Mouse (Mus musculus) A20 (cell line): Measurements from ENCODE around the gene Mrps26.
"Not testable (repeated sequence)": the region's sequence is repeated elsewhere in the genome, so short reads cannot be mapped to it uniquely, and the experiment has no call there.

Experiments used
- DNase-seq: peaks from one replicate; pipeline ENCODE4 v3.0.0-alpha.2; 2011; ENCODE audit warnings: low read depth, low spot score

Gene Mrps26

DNA sequence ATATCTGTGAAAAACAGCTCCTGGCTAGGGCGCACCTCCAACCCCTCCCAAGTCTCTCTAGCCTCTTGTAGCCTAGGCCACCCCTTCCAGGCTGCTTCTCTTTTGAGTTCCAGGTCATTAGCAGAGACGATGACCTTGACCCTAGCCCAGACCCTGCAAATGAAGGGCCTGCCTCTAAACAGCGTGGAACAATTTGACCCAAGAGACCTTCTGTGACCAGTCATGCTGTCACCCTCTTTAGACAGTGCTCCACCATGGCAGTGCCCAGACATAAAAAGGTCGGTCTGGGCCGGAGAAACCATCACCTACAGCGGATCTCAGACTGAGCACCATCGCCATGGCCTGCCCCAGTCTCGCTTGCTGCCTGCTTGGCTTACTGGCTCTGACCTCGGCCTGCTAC lies 12.3 kb downstream of the Mrps26 start, which contains the start of gene Oxt:
TSS of gene Oxt (plus strand) at position 301 of the 400 bp plus-strand sequence.
- DNase-seq: no peak

DNA sequence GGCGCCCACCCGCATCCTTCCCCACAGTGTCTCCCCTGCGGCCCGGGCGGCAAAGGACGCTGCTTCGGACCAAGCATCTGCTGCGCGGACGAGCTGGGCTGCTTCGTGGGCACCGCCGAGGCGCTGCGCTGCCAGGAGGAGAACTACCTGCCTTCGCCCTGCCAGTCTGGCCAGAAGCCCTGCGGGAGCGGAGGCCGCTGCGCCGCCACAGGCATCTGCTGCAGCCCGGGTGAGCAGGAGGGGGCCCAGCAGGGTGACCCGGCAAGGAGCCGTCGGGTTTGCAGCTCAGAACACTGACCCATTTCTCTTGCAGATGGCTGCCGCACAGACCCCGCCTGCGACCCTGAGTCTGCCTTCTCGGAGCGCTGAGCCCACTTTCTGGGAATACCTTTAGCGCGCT lies 13.0 kb downstream of the Mrps26 start:
- DNase-seq: not testable (repeated sequence)

DNA sequence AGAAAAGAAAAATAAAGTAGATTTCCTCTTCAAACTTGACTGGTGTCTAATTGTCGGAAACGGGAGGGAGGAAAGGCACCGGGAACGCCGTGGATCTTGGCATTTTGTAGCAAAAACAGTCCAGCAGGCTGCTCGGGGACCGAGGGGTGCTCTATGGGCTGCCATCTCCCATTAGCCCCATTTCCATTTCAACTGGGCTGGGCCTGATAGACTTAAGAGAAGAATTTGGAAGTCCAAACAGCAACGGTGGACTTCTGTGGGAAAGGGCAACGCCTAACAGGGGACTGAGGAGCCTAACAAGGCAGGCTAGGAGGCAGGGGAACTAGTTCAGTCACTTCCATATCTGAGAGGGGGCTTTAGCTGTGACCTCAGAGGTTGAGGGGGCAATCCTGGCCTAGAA lies 13.5 kb downstream of the Mrps26 start:
- DNase-seq: no peak

DNA sequence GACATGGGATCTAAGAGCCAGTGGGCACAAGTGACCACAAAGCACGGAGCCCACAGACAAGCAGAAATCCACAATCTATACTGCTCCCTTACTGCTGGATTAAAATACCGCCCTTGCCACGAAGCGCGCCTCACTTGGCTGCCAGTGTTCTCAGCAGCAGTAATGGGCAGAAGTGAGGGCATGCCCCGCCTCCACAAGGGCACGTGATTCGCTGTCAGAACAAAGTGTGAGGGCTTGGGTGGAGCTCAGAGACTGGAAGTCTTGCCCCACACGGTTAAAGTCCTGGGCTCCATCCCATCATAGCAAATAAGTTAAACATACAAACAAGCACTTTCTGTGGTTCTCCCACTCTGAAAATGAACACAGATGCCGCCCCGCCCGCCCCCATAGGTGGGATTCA lies 14.1 kb downstream of the Mrps26 start:
- DNase-seq: peak; percentile 86

DNA sequence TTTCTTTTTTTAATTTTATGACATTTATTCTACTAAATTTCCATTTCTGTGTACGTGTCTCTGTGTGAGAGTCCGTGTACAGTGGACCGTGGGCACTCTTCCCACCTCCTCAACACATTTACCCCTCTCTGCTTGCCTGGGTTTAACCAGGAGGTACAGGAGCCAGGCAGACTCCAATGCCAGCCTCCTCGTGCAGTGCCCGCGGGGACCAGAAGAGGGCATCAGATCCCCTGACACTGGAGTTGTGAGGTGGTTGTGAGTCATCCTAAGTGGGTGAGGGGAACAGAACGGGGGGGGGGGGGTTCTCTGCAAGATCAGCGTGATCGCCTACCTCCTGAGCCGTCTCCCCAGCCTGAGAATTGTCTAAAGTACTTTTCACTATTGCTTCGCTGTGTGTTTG lies 14.6 kb downstream of the Mrps26 start:
- peak; percentile 75 for DNase-seq

DNA sequence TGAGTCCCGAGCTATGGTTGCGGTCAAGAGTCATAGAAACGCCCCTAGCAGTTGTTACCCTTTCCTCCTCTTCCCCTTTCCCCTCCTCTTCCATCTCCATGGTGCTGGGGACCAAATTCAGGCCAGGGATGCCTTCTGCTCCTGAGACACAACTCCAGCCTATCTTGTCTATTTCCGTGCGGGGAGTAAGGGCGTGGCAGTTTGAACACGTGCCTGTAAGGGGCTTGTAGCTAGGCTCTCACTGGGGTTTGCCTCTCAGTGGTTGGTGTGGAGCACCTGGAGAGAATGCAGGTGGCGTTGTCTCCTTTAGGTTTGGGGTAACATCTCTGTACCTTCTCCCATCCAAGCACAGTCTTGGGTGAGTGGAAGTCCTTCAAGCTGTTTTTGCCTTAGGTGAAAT lies 16.2 kb downstream of the Mrps26 start:
- DNase-seq: no peak

DNA sequence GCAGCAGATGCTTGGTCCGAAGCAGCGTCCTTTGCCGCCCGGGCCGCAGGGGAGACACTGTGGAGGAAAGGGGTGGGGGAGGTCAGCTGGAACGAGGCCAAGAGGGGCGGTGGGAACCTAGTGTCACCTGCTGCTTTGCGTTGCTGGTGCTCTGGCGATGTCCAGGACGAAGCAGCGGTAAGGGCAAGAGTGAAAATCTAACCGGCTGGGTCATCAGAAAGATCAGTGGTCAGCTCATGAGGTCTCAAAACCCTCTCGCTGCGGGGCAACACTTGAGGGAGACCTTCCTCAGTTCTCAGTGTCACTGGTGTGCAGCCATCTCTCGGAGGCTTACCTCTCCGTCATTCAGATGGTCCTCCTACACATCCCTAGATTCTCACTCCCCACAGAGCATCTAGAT lies 17.7 kb downstream of the Mrps26 start:
- no peak for DNase-seq

DNA sequence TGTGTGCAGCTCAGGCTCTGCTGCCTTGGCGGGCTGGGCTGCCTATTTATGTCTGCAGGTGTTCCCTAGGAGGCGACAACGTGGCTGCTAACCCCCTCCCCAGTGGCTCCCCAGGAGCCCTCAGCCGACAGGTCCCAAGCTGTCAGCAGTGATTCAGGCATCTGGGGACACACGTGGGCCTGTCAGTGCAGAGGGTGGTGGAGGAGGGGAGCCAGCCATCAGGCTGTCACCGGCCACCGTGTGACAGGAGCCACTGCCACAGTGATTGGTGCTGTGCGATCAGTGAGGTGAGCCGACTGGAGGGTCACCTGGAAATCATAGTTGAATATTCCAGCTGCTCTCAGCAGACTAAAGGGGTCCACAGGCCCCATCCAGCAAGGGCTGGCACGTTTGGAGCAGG lies 19.0 kb downstream of the Mrps26 start, which contains the start of gene Avp:
TSS of gene Avp (minus strand) at position 3 of the 400 bp plus-strand sequence.
- no peak for DNase-seq

DNA sequence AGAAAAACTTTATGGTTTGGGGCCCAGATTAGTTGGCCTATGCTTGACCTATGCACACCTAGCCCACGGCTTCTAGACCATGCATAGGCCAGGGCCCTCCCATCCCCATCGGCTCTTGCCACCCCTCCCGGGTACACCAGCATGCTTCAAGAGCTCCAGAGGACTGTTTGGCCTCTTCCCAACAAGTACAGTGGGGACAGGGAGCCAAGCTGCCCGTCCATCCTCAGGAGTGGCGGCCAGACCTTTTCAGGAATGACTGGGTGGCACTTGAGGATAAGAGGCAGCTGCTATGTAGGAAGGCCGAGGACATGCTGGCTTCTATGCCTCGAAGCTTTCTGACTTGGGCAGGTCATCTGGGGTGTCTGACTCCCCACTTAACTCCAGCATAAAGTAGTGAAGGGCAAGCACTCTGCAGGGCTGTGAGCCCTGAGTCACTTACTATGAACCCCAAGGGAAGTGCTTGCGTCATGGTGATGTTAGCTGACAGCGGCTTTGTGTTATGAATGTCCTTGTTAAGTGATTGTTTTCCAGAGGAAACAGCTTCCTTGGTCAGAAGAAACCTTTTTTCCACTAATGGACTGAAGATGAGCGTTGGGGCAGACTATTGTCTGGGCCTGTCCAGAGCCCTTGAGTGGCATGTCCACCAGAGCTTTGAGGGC lies 20.5 kb downstream of the Mrps26 start:
- no peak for DNase-seq

DNA sequence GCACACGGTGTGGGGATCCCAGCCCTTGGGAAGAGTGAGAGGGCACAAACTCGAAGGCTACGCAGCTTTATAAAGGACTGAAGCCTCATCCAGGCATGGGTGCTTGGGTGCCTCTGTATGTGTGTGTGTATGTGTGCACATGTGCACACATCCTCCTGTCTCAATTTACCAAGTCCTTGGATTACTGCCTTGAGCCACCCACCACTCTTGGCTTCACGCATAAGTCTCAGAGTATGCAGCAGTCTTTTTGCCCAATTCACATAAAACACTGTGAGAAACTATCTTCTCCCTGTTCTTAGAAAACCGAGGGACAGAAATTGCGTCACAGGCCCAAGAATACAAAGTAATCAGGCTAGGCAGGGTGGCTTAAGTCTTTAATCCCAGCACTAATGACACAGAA lies 22.5 kb downstream of the Mrps26 start:
- DNase-seq: no peak

DNA sequence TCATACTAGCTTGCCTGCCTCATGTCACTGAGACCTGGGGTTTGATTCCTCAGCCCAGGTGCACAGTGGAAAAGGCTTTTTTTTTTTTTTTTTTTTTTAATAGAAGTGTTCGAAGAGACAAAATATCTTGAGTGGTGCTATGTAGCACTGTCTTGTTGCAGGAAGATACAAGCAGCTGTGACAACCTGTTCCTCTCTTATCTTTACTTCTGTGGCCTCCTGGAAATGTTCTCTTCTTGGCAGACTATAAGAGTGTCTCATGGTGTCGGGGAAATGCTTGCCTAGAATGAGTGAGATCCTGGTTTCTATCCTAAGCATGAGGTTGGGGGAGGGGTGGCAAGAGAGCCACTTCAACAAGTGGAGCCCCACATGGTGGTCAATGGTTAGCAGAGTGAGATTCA lies 24.8 kb downstream of the Mrps26 start:
- DNase-seq: no peak

DNA sequence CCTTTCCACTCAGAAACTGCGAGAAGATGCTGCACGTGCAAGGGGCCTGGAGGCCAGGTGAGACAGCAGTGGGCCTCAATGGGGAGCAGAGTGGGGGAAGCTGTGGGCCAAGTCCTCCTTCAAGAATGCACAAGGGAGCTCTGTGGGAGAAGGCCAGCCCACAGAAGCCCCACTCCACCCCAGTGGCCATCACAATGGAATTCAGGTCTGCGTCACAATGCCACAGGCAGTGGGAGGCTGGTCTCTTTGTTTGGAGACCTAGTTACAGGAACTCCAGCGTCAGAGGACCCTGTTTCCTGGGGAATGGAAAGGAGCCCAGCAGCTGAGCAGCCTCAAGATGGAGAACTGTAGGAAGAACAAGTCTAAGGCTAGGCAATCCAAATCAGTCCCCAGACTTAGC lies 25.6 kb downstream of the Mrps26 start:
- DNase-seq: no peak

DNA sequence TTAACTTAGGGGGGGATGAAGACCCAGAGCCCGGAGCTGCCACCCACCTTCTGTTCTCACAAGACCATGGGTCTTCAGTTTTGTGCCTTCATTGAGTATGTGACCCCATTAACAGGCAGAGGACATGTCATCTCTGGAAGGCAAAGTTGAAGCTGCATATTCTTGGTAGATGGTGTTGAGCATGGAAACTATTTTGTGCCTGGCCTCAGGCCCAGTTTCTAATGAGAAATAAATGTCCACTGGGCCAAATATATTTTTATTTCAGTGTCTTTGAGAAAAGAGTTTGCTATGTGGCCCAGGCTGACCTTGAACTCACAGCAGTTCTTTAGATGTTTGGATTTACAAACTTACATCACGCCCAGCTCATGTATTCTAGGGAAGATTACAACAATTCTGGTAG lies 26.2 kb downstream of the Mrps26 start:
- DNase-seq: no peak

DNA sequence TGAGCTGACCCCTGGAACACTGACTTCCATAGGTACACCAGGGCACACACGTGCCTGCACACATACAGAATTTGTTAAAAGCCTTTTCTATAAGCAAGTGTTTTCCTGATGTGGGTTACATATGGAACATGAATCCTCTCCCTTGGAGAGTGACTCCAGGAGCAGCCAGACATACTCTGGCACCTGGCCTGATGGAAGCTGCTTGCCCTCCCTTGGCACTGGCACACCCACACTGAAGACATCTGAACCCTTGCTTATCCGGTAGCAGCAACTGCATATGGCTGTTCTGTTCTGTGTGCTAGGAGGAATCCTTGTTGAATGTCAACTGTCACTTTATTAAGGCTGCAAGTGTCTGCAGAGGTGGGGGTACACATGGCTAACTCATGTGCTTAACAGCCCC lies 27.5 kb downstream of the Mrps26 start:
- no peak for DNase-seq

DNA sequence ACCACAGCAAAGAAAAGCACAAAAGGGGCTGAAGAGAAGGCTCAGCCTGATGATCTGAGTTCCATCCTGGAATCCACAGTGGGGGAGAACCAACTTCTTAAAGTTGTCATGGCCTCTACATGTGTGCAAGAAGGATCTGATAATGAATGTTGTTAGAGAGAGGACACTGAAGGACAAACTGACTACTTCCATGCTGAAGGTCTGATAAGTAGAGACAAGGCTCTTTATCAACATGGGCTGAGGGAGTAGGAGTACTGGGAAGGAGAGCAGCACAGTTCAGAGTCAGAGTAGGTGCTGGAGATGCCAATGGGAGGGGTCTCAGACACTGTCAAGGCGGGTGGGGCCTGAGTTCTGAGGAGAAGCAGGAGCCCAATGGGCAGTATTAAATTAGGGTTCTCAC lies 32.1 kb downstream of the Mrps26 start:
- no peak for DNase-seq

DNA sequence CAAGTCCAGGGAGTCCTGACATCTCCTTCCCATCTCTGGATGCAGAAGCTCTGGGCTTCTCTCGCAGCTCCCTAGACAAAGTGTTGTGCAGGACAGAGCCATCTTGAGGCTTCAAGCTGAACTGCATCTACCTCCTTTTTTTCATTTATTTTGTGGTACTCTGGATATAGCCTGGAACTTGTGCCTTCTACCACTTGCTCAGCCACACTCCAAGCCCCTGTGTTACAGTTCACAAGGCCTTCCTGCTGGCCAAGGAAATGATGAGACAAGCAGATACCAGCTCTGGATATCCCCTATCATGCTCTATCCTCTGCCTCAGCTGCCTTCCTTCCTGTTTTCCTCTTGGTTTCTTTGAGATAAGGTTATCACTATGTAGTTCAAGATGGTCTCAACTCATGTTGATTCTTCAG lies 34.1 kb downstream of the Mrps26 start:
- peak; percentile 42 for DNase-seq

DNA sequence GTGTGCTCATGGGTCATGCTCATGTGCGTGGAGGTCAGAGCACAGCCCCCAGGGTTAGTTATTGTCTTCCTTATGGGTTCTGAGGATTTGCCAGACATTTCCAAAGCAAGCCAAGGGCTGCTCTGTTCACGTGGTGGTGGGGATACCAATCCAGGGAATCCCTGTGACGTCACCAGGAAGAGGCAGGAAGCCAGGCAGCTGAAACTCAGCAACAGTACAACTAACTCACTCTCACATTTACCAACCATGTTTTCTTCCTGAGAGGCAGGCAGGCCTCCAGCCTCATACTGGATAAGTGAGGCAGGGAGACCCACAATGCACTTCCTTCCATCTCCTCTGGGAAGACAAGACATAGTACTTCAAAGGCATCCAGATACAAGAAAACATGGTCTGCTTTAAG lies 34.9 kb downstream of the Mrps26 start:
- DNase-seq: no peak

DNA sequence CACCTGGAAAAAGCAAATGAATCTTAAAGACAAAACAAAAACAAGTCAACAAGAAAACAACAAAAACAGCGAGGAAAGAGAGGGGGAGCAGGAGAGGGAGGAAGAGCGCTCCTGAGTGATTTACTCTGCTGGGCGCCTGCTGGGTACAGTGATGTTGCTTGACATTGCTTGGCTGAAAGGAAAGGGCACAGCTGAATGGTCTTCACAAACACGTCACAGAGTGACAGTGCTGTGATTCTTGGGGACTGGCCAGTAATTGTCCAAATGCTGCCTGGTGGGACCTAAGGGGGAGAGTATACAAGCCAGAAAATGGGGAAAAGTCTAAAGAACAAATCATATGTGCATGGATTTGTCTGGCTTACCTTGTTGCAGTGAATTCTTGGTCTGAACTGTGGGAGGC lies 38.7 kb downstream of the Mrps26 start:
- DNase-seq: no peak

DNA sequence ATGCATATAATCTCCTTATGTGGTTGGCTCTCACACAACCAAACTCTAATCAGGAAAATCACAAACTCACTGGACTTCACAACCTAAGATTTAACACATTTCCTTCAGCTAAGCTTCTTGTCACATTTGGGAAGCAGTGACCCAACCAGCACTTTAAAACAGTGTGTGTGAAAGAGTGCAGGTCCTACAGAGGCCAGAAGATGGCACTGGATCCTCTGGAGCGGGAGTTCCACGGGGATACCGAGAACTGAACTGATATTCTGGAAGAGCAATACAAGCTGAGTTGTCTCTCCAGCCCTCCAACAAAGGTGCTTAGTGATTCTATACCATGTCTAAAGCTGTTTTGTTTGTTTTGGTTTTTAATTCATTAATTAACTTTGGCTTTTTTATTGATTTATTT lies 49.5 kb downstream of the Mrps26 start:
- peak; percentile 35 for DNase-seq
